Mouse (Mus musculus) kidney, embryonic 14.5 days (tissue): ENCODE measurements around the gene D5Ertd579e. TPM values are rescaled to one million over a fixed set of nuclear protein-coding genes. Genes with fewer than 3 reads are reported as not detected.

Experiments used
- ATAC-seq: fragments of 200-750 bp; cut with Nextera tagmentation; 2 replicates; pipeline ENCODE4 v1.8.0; 2017; ENCODE audit warnings: moderate number of reproducible peaks, mild to moderate bottlenecking, moderate TSS enrichment, moderate library complexity; ENCODE audit not compliant: low FRiP score, low TSS enrichment
- H3K27ac ChIP-seq: fragments of 300-500 bp; sonication (generic); 2 replicates; pipeline ENCODE4 v1.5.1; 2014; ENCODE audit warnings: low read depth, mild to moderate bottlenecking, low read length, moderate library complexity, mixed read lengths
- H3K27me3 ChIP-seq: fragments of 300-500 bp; sonication (generic); 2 replicates; pipeline ENCODE4 v1.6.1; 2014; ENCODE audit warnings: mild to moderate bottlenecking, low read length; ENCODE audit not compliant: control insufficient read depth, insufficient read depth
- H3K36me3 ChIP-seq: fragments of 300-500 bp; sonication (generic); 2 replicates; pipeline ENCODE4 v1.6.1; 2014; ENCODE audit warnings: low read length, mixed read lengths; ENCODE audit not compliant: control insufficient read depth, insufficient read depth
- H3K4me1 ChIP-seq: fragments of 300-500 bp; sonication (generic); 2 replicates; pipeline ENCODE4 v1.6.1; 2014; ENCODE audit warnings: low read length, mixed read lengths; ENCODE audit not compliant: control insufficient read depth, insufficient read depth
- H3K4me2 ChIP-seq: fragments of 300-500 bp; sonication (generic); replicated peaks from 2 replicates; pipeline ENCODE4 v1.6.1; 2014; ENCODE audit warnings: low read depth, mild to moderate bottlenecking, low read length
- H3K4me3 ChIP-seq: fragments of 300-500 bp; sonication (generic); 2 replicates; pipeline ENCODE4 v1.5.1; 2014; ENCODE audit warnings: mild to moderate bottlenecking, low read length
- H3K9ac ChIP-seq: fragments of 300-500 bp; sonication (generic); 2 replicates; pipeline ENCODE4 v1.6.1; 2014; ENCODE audit warnings: low read depth, mild to moderate bottlenecking, low read length, moderate library complexity
- H3K9me3 ChIP-seq: fragments of 300-500 bp; sonication (generic); 2 replicates; pipeline ENCODE4 v1.6.1; 2016; ENCODE audit warnings: low read length; ENCODE audit not compliant: control insufficient read depth
- WGBS: fragments of 180-500 bp; shearing (Covaris S2); extraction: QIAGEN DNeasy Blood & Tissue Kit; methylation state at CpG from one replicate; pipeline ENCODE4 v1.1.7; 2014; 5-methylcytosine and 5-hydroxymethylcytosine counted together
- polyA plus RNA-seq: library from polyadenylated mRNA; unstranded; fragments of >200 nt; fragmentation: Nextera tagmentation; extraction: Ambion mirVana; gene quantifications from 2 replicates; pipeline ENCODE4 v1.2.1, GENCODE M21; 2014

The D5Ertd579e gene
- polyA plus RNA-seq, 1 experiment from 2014 or later = 30.7 TPM

- Histone ChIP-seq H3K4me3 (no peak overlapping the region), H3K9ac (no peak overlapping the region), H3K4me2 (no peak overlapping the region), H3K36me3 (no peaks in the 10 kb centered on the region), H3K4me1 (peaks cover 7% of the 10 kb centered on the region; the same call in 1 of the 2 replicates), H3K9me3 (no peaks in the 10 kb centered on the region), H3K27ac (no peak overlapping the region), H3K27me3 (no peaks in the 10 kb centered on the region)
- 50% methylated on average over 3 of the region's 3 CpGs for WGBS
- ATAC-seq = no peak
Observed at GRCm38 (mm10) chr5:36714832-36715231, 19.0 kb upstream of the D5Ertd579e start.

GRCm38 (mm10) chr5:36713693-36714092, 17.9 kb upstream of the D5Ertd579e start:
- Histone ChIP-seq H3K27me3 (no peaks in the 10 kb centered on the region), H3K9me3 (no peaks in the 10 kb centered on the region), H3K4me1 (peaks cover 7% of the 10 kb centered on the region; the same call in 1 of the 2 replicates), H3K27ac (no peak overlapping the region), H3K4me2 (no peak overlapping the region), H3K36me3 (no peaks in the 10 kb centered on the region), H3K9ac (no peak overlapping the region), H3K4me3 (no peak overlapping the region)
- no peak for ATAC-seq
- 81% methylated on average over 6 of the region's 6 CpGs for WGBS

- no peaks in the 10 kb centered on the region for H3K36me3 ChIP-seq
- peak overlapping the region; percentile 54; the same call in 1 of the 2 replicates for H3K9ac ChIP-seq
- peak overlapping the region; percentile 20; the same call in 1 of the 2 replicates for H3K27ac ChIP-seq
- peak overlapping the region; percentile 36 for H3K4me3 ChIP-seq
- 5% methylated on average over 31 of the region's 31 CpGs for WGBS
- H3K4me2 ChIP-seq = peak overlapping the region; percentile 80
- no peaks in the 10 kb centered on the region for H3K9me3 ChIP-seq
- H3K27me3 ChIP-seq = no peaks in the 10 kb centered on the region
- peaks cover 7% of the 10 kb centered on the region; the same call in 1 of the 2 replicates for H3K4me1 ChIP-seq
- ATAC-seq = peak; percentile 97
Observed at GRCm38 (mm10) chr5:36712553-36713534, 17.0 kb upstream of the D5Ertd579e start.

- Histone ChIP-seq H3K4me3 (no peak overlapping the region), H3K4me1 (peaks cover 7% of the 10 kb centered on the region; the same call in 1 of the 2 replicates), H3K4me2 (no peak overlapping the region), H3K27ac (no peak overlapping the region), H3K9me3 (no peaks in the 10 kb centered on the region), H3K9ac (no peak overlapping the region), H3K36me3 (no peaks in the 10 kb centered on the region), H3K27me3 (no peaks in the 10 kb centered on the region)
- ATAC-seq = no peak
- 60% methylated on average over 5 of the region's 5 CpGs for WGBS
Observed at GRCm38 (mm10) chr5:36711863-36712262, 16.0 kb upstream of the D5Ertd579e start.

- Histone ChIP-seq H3K4me2 (no peak overlapping the region), H3K36me3 (no peaks in the 10 kb centered on the region), H3K9ac (no peak overlapping the region), H3K4me3 (no peak overlapping the region), H3K4me1 (no peaks in the 10 kb centered on the region), H3K9me3 (no peaks in the 10 kb centered on the region), H3K27ac (no peak overlapping the region), H3K27me3 (no peaks in the 10 kb centered on the region; the same call in 1 of the 2 replicates)
- 87% methylated on average over 5 of the region's 5 CpGs for WGBS
- no peak for ATAC-seq
Observed at GRCm38 (mm10) chr5:36705792-36706191, 10.0 kb upstream of the D5Ertd579e start.

- Histone ChIP-seq H3K4me2 (no peak overlapping the region), H3K27me3 (no peaks in the 10 kb centered on the region; the same call in 1 of the 2 replicates), H3K9ac (no peak overlapping the region), H3K4me1 (no peaks in the 10 kb centered on the region), H3K4me3 (no peak overlapping the region), H3K9me3 (no peaks in the 10 kb centered on the region), H3K27ac (no peak overlapping the region), H3K36me3 (no peaks in the 10 kb centered on the region)
- WGBS = 88% methylated on average over 5 of the region's 5 CpGs
- no peak for ATAC-seq
Observed at GRCm38 (mm10) chr5:36705390-36705789, 9.6 kb upstream of the D5Ertd579e start.

GRCm38 (mm10) chr5:36704684-36705083, 8.9 kb upstream of the D5Ertd579e start:
- 80% methylated on average over 6 of the region's 6 CpGs for WGBS
- no peaks in the 10 kb centered on the region for H3K4me1 ChIP-seq
- no peak overlapping the region for H3K4me2 ChIP-seq
- H3K4me3 ChIP-seq = no peak overlapping the region
- H3K36me3 ChIP-seq = no peaks in the 10 kb centered on the region
- no peaks in the 10 kb centered on the region for H3K9me3 ChIP-seq
- H3K27me3 ChIP-seq = no peaks in the 10 kb centered on the region; the same call in 1 of the 2 replicates
- no peak overlapping the region for H3K27ac ChIP-seq
- no peak overlapping the region for H3K9ac ChIP-seq
- ATAC-seq = no peak

- Histone ChIP-seq H3K4me1 (peaks cover 2% of the 10 kb centered on the region; the same call in 1 of the 2 replicates), H3K4me2 (no peak overlapping the region), H3K9me3 (no peaks in the 10 kb centered on the region), H3K4me3 (no peak overlapping the region), H3K36me3 (no peaks in the 10 kb centered on the region), H3K27ac (no peak overlapping the region), H3K27me3 (no peaks in the 10 kb centered on the region), H3K9ac (no peak overlapping the region)
- 80% methylated on average over 6 of the region's 6 CpGs for WGBS
- ATAC-seq = no peak
Observed at GRCm38 (mm10) chr5:36700939-36701620, 5.3 kb upstream of the D5Ertd579e start.
